Mouse (Mus musculus) embryonic facial prominence, embryonic 11.5 days (tissue): Measurements from ENCODE around the gene Aldh5a1. TPM values are rescaled to one million over a fixed set of nuclear protein-coding genes. Genes with fewer than 3 reads are reported as not detected.
A peak's percentile ranks its signal among the peaks of the same experiment; 100 is the strongest.

Experiments used
- ATAC-seq: fragments of 200-750 bp; cut with Nextera tagmentation; replicated peaks from 2 replicates; pipeline ENCODE4 v1.8.0; 2017; ENCODE audit warnings: low read depth; ENCODE audit not compliant: insufficient number of reproducible peaks, low FRiP score, low TSS enrichment
- DNase-seq: peaks from one replicate; pipeline ENCODE4 v3.0.0-alpha.2; 2015; ENCODE audit warnings: low spot score
- H3K27ac ChIP-seq: fragments of 300-500 bp; sonication (generic); replicated peaks from 2 replicates; pipeline ENCODE4 v1.5.1; 2014; ENCODE audit warnings: mild to moderate bottlenecking, low read depth, low read length, control low read depth
- H3K27me3 ChIP-seq: fragments of 300-500 bp; sonication (generic); 2 replicates; pipeline ENCODE4 v1.6.1; 2014; ENCODE audit warnings: mild to moderate bottlenecking, low read length, moderate library complexity, mixed read lengths; ENCODE audit not compliant: control insufficient read depth, insufficient read depth
- H3K36me3 ChIP-seq: fragments of 300-500 bp; sonication (generic); replicated peaks from 2 replicates; pipeline ENCODE4 v1.6.1; 2014; ENCODE audit warnings: low read depth, mild to moderate bottlenecking, low read length, moderate library complexity, mixed read lengths; ENCODE audit not compliant: control insufficient read depth, insufficient read depth
- H3K4me1 ChIP-seq: fragments of 300-500 bp; sonication (generic); 2 replicates; pipeline ENCODE4 v1.6.1; 2014; ENCODE audit warnings: low read length, mixed read lengths; ENCODE audit not compliant: control insufficient read depth, insufficient read depth
- H3K4me2 ChIP-seq: fragments of 300-500 bp; sonication (generic); 2 replicates; pipeline ENCODE4 v1.6.1; 2014; ENCODE audit warnings: low read depth, mild to moderate bottlenecking, control low read depth, low read length, moderate library complexity
- H3K4me3 ChIP-seq: fragments of 300-500 bp; sonication (generic); 2 replicates; pipeline ENCODE4 v1.5.1; 2014; ENCODE audit warnings: low read depth, low read length, control low read depth
- H3K9ac ChIP-seq: fragments of 300-500 bp; sonication (generic); replicated peaks from 2 replicates; pipeline ENCODE4 v1.6.1; 2014; ENCODE audit warnings: mild to moderate bottlenecking, control low read depth, low read length
- H3K9me3 ChIP-seq: fragments of 300-500 bp; sonication (generic); replicated peaks from 2 replicates; pipeline ENCODE4 v1.6.1; 2016; ENCODE audit warnings: mild to moderate bottlenecking, low read length, inconsistent platforms, mixed read lengths; ENCODE audit not compliant: control insufficient read depth
- WGBS: fragments of 180-500 bp; shearing (Covaris S2); extraction: QIAGEN DNeasy Blood & Tissue Kit; methylation state at CpG from one replicate; pipeline ENCODE4 v1.1.7; 2014; 5-methylcytosine and 5-hydroxymethylcytosine counted together
- polyA plus RNA-seq: library from polyadenylated mRNA; unstranded; fragments of >200 nt; fragmentation: Nextera tagmentation; extraction: Ambion mirVana; gene quantifications from 2 replicates; pipeline ENCODE4 v1.2.1, GENCODE M21; 2014

The Aldh5a1 gene
- polyA plus RNA-seq, 1 experiment from 2014 or later = 7.5 TPM

GRCm38 (mm10) chr13:24930591-24930990, 6.9 kb downstream of the Aldh5a1 start:
- no peak overlapping the region for H3K9ac ChIP-seq
- no peak overlapping the region for H3K4me2 ChIP-seq
- ATAC-seq = no peak
- H3K4me1 ChIP-seq = no peaks in the 10 kb centered on the region
- H3K36me3 ChIP-seq = no peaks in the 10 kb centered on the region
- no peak for DNase-seq
- no peaks in the 10 kb centered on the region for H3K9me3 ChIP-seq
- H3K27ac ChIP-seq = no peak overlapping the region
- H3K4me3 ChIP-seq = no peak overlapping the region
- no peaks in the 10 kb centered on the region for H3K27me3 ChIP-seq

GRCm38 (mm10) chr13:24923991-24924390, 13.5 kb downstream of the Aldh5a1 start:
- H3K27ac ChIP-seq = no peak overlapping the region
- no peaks in the 10 kb centered on the region for H3K9me3 ChIP-seq
- DNase-seq = no peak
- WGBS = 90% methylated on average over 5 of the region's 5 CpGs
- ATAC-seq = no peak
- H3K4me1 ChIP-seq = no peaks in the 10 kb centered on the region
- no peak overlapping the region for H3K4me2 ChIP-seq
- H3K27me3 ChIP-seq = no peaks in the 10 kb centered on the region
- no peak overlapping the region for H3K4me3 ChIP-seq
- no peak overlapping the region for H3K9ac ChIP-seq
- H3K36me3 ChIP-seq = no peaks in the 10 kb centered on the region

GRCm38 (mm10) chr13:24921281-24921680, 16.2 kb downstream of the Aldh5a1 start:
- Histone ChIP-seq H3K4me2 (no peak overlapping the region), H3K27ac (no peak overlapping the region), H3K27me3 (no peaks in the 10 kb centered on the region), H3K9me3 (no peaks in the 10 kb centered on the region), H3K9ac (no peak overlapping the region), H3K36me3 (no peaks in the 10 kb centered on the region), H3K4me3 (no peak overlapping the region), H3K4me1 (no peaks in the 10 kb centered on the region)
- ATAC-seq (no peak), DNase-seq (no peak)
- 88% methylated on average over 6 of the region's 6 CpGs for WGBS

- Histone ChIP-seq H3K9me3 (no peaks in the 10 kb centered on the region), H3K9ac (no peak overlapping the region), H3K4me3 (no peak overlapping the region), H3K4me1 (no peaks in the 10 kb centered on the region), H3K36me3 (no peaks in the 10 kb centered on the region), H3K27me3 (no peaks in the 10 kb centered on the region), H3K4me2 (no peak overlapping the region), H3K27ac (no peak overlapping the region)
- 25% methylated on average over 5 of the region's 5 CpGs for whole genome bisulfite sequencing
- peak; percentile 75 for DNase-seq
- no peak; the same call in 1 of the 2 replicates for ATAC-seq
These were observed 17.0 kb downstream of the Aldh5a1 start for GRCm38 (mm10) chr13:24920333-24920977.

DNA sequence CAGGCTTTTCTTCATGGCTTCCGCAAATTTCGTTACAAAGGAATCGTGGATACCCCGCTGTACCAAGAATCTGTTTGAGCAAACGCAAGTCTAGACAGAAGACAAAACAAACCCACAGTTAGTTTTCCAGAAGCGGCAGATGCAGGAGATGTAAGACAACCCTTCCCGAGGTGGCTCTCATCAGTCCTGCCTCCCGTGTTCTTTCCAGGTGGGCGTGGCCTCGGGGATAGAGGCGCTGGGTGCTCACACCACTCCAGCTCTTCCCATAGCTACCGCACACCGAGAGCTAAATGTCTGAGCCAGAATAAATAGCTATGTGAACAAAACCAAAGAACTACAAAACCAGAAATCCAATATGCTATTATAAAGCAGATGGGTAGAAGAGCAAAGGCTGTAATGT, 21.6 kb downstream of the Aldh5a1 start:
- H3K9me3 ChIP-seq = no peaks in the 10 kb centered on the region
- H3K4me2 ChIP-seq = no peak overlapping the region
- H3K36me3 ChIP-seq = no peaks in the 10 kb centered on the region
- H3K9ac ChIP-seq = no peak overlapping the region
- no peaks in the 10 kb centered on the region for H3K4me1 ChIP-seq
- no peak for DNase-seq
- no peak for ATAC-seq
- H3K27me3 ChIP-seq = no peaks in the 10 kb centered on the region
- no peak overlapping the region for H3K27ac ChIP-seq
- H3K4me3 ChIP-seq = no peak overlapping the region
- 63% methylated on average over 13 of the region's 13 CpGs for WGBS

- no peak for DNase-seq
- Histone ChIP-seq H3K4me2 (no peak overlapping the region), H3K9ac (no peak overlapping the region), H3K9me3 (no peaks in the 10 kb centered on the region), H3K27ac (no peak overlapping the region), H3K4me3 (no peak overlapping the region), H3K4me1 (no peaks in the 10 kb centered on the region), H3K27me3 (no peaks in the 10 kb centered on the region), H3K36me3 (no peaks in the 10 kb centered on the region)
- whole genome bisulfite sequencing = 83% methylated on average over 4 of the region's 4 CpGs
- no peak for ATAC-seq
These were observed 22.5 kb downstream of the Aldh5a1 start for GRCm38 (mm10) chr13:24914915-24915314.

GRCm38 (mm10) chr13:24913576-24913975, 23.9 kb downstream of the Aldh5a1 start:
- no peaks in the 10 kb centered on the region for H3K27me3 ChIP-seq
- WGBS = 87% methylated on average over 7 of the region's 7 CpGs
- no peak overlapping the region for H3K27ac ChIP-seq
- H3K4me2 ChIP-seq = no peak overlapping the region
- H3K9ac ChIP-seq = no peak overlapping the region
- no peaks in the 10 kb centered on the region for H3K36me3 ChIP-seq
- H3K4me3 ChIP-seq = no peak overlapping the region
- H3K9me3 ChIP-seq = no peaks in the 10 kb centered on the region
- H3K4me1 ChIP-seq = no peaks in the 10 kb centered on the region
- DNase-seq (no peak), ATAC-seq (no peak)

DNA sequence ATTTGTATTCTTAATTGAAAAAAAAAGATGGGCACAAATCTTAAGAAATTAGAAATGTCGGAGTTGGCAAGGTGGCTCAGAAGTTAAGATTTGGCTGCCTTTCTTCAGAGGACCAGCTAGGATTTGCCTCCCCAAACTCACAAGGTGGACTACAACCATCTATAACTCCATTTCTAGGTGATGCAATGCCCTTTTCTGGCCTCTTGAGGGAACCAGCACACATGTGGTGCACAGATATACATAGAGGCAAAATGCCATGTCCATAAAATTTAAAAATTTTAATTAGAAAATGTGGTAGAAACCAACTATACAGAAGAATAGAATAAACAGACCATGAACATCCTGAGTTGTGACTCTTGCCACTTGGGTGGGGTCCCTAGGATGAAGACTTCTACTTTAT, 28.3 kb downstream of the Aldh5a1 start:
- Histone ChIP-seq H3K4me2 (no peak overlapping the region), H3K9me3 (no peaks in the 10 kb centered on the region), H3K4me3 (no peak overlapping the region), H3K36me3 (no peaks in the 10 kb centered on the region), H3K9ac (no peak overlapping the region), H3K27me3 (no peaks in the 10 kb centered on the region), H3K27ac (no peak overlapping the region), H3K4me1 (no peaks in the 10 kb centered on the region)
- no peak for ATAC-seq
- WGBS = 97% methylated on average over 1 of the region's 1 CpGs
- no peak for DNase-seq
